Mouse (Mus musculus) adrenal gland, adult 2 months (tissue): Measurements from ENCODE around the gene Gars. TPM values are rescaled to one million over a fixed set of nuclear protein-coding genes. Genes with fewer than 3 reads are reported as not detected.

ENCODE experiments used
- DNase-seq: peaks from one replicate; pipeline ENCODE4 v3.0.0; 2021
- long read RNA-seq: library from polyadenylated mRNA; stranded (forward); transcript quantifications from one replicate; pipeline ENCODE4 v2.0.0, GENCODE M21; 2021
- polyA plus RNA-seq: library from polyadenylated mRNA; depleted of rRNA; stranded (reverse); fragments of >200 nt; gene quantifications from 2 replicates; pipeline ENCODE4 v1.2.3, GENCODE M21; 2012; rRNA removed
- total RNA-seq, 2 experiments: library from RNA; stranded (reverse); gene quantifications; 2 replicates each; pipeline ENCODE4 v1.2.3; 2021

Gene Gars
- total RNA-seq (10 to 100 TPM; 78.6 to 92.2 TPM), polyA plus RNA-seq (32.1 and 48.1 TPM in 2 replicates)
- long read RNA-seq, transcript Gars-201 (17 exons, 2,380 nt), result major isoform, 88 of 96 reads
- long read RNA-seq, partial matches to known transcripts, result 4 of 96 reads
- long read RNA-seq, other reads (novel, unspliced or antisense), result 4 of 96 reads

GRCm38 (mm10) chr6:55037799-55038670, at the start of gene Gars:
Gene Gars, plus strand, starts transcription at chr6:55038007.
- DNase-seq, result peak; percentile 92

GRCm38 (mm10) chr6:54988141-54988540, 49.7 kb upstream of the Gars start:
- no peak for DNase-seq

DNA sequence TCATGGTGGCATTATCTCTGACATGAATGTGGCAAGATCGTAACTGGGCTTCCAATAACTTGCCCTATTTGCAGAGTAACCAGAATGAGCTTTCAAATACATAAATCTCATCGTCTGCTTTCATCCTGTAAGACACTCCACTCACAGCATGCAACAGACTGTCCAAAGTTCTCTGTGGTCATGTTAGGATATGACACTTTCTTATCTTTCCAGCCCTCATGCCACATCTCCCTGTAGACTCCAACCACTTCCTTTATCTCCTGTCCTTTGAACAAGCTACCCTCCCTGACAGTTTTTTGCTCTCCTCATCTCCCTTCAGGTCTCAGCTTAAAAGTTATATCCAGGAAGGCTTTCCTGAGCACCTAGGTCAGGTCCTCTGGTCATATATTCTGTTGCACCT, 46.6 kb upstream of the Gars start:
- no peak for DNase-seq

DNA sequence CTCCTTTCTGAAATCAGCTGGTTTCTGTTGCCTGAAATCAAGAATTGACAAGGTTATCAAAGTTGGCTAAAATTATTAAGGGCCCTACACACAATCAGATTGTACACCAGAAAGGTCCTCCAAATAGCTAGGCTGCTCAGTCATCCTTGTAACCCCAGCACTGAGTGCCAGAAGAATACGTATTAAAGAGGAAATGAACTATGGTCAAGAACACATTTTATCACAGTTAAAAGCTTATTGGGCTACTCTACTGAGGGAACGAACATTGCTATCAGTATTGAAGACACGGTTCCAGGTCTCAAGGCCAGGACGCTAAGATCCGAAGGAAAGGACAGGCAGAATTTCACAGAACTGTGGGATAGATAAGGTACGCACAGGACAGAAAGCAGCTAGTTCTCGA, 45.7 kb upstream of the Gars start:
- DNase-seq, result no peak

DNA sequence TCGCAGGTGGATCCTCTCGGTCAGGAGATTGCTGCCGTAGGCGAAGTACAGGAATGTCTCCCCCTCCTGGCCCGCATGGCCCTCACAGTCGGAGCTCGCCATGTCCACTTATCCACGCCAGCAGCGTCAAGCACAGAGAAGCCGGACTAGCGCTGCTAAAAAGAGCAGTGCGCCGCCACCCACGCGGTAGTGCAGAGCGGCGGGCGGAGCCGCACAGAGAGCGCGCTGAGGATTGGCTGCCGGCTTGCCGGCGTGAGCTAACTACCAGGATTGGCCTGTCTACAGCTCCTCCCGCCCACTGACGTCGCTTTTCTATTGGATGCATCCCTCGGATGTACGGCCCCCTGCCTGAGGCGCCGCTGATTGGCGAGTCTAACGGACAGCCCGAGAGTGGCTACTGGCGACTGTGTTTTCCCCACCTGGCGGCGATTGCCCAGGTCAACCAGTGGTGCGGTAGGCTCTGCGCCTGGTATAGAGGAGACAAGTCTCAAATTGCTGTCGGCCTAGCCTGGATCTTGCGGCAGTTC, 45.0 kb upstream of the Gars start, which contains the start of gene Ggct:
Gene Ggct (minus strand): TSS at position 217 of the 527 bp plus-strand sequence.
- peak; percentile 98 for DNase-seq

GRCm38 (mm10) chr6:54996361-54996760, 41.4 kb upstream of the Gars start:
- peak; percentile 24 for DNase-seq

DNA sequence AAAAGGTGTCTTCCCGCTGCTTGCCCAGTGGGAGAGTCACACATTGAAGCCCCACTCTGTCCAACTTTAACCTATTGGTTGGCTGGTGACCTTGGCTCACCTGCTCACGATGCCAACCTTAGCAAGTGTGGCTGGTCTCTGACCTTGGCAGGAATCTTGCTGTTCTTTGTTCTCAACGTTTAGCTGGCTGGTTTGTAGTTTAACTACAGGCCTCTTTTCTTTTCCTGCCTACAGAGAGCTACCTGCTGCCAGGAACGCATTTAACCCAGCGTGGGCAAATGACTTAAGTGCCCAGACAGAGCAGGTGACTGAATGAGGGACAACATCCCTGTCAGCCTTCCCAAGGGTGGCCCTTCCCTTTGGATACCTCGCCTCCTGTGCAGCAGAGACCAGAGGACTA, 40.1 kb upstream of the Gars start:
- DNase-seq, result no peak

DNA sequence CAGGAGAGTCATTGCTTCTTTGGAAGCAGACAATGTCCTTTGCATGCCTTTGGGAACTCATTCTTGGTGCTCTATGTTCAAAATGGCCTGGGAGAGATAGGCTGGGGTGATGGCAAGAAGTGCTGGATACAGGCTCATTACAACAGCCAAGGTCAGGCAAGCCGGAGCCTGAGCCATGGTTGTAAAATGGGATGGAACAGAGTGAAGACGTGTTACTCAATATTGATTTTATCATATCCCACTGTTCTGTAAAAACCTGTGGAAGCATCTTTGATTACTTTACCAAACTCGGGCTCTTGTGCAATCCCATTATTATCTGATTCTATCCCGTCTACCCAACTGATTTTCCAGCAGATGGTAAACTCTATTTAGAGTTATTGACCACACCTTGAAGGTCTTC, 36.5 kb upstream of the Gars start:
- DNase-seq, result no peak

- DNase-seq, result no peak
These were observed 35.4 kb upstream of the Gars start for GRCm38 (mm10) chr6:55002438-55002837.

GRCm38 (mm10) chr6:55003559-55003958, 34.2 kb upstream of the Gars start:
- DNase-seq, result no peak

GRCm38 (mm10) chr6:55008401-55008800, 29.4 kb upstream of the Gars start:
- peak; percentile 49 for DNase-seq

- no peak for DNase-seq
These were observed 28.2 kb upstream of the Gars start for GRCm38 (mm10) chr6:55009391-55010230.

DNA sequence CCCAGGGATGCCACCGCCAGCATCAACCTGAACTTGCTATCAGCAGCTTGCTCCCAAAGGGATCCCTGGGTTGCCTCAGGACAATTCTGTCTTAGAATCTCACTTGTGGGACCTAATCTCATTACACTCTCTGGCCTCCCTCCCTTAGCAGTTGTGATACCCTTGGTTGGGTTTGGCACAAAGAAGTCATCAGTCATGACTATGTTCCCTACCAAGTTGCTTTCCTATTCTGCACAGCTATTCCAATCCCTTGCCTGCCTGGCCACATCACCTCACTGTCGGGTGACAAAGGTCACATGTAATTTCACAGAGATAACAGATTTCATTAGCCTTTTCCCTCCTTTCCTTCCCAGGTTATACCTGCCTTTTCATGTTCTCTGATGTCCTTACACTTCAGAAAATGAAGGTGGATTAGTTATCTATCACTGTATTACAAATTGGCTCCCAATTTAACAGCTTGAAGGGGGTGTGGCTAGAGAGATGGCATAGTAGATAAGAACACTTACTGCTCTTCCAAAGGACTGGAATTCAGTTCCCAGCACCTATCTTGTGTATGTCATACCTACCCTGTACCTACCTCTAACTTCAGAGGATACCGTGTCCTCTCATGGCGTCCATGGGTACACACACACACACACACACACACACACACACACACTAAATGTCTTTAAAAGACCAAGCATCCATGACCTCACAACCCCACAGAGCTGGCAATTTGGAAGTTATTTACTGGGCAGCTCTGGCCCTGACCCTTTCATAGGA, 27.3 kb upstream of the Gars start:
- no peak for DNase-seq

DNA sequence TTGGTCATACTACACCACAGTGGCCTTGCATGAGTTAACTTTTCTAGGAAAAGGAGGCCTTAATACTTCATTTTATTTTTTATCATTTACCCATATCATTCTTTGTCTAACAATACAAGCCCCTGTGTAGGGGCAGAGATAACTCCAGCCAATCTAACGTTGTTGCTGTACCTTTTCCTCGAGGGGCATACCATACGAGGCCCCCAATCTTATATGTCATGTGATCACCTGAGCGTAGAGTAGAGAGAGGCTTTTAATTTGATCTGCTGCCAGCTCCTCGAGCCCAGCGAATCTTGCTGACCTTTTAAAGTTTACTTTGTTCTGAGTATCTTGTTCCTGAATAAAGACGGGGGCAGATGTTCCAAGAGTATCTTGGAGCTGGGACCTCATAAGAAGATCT, 25.3 kb upstream of the Gars start:
- DNase-seq, result no peak

DNA sequence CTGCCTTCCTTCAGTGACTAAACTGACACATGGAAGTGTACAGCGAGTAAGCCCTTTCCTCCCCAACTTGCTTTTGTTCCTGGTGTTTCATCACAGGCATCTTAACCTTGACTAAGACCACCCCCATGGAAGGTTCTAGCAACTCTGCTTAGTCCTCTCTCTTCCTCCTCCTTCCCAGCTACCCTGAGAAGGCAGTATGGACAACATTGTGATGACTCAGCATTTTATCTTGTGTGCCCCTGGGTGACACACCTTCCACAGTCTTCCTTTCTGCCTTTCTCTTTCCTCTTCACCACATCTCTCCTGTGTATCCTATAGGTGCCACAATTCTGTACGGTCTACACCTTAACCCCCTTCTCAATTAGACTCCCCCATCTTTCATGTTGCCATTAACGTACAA, 23.6 kb upstream of the Gars start:
- no peak for DNase-seq

DNA sequence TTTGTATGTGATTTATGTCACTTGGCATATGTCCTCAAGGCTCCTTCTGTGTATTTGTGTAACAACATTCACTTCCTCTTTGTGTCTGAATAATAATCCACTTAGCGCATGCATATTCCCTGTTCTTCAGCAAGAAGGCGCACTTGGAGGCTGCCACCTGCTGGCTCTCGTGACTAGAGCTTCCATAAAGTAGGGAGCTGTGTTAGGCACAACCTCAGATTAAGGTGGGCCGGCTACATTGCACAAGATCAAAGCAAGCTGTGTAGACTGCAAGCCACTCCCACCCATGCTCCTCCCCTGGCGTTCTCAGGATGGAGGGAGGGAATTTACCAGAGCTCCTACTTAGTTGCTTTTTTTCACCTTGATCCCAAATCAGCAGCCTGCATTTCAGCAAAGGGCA, 21.6 kb upstream of the Gars start:
- peak; percentile 53 for DNase-seq

DNA sequence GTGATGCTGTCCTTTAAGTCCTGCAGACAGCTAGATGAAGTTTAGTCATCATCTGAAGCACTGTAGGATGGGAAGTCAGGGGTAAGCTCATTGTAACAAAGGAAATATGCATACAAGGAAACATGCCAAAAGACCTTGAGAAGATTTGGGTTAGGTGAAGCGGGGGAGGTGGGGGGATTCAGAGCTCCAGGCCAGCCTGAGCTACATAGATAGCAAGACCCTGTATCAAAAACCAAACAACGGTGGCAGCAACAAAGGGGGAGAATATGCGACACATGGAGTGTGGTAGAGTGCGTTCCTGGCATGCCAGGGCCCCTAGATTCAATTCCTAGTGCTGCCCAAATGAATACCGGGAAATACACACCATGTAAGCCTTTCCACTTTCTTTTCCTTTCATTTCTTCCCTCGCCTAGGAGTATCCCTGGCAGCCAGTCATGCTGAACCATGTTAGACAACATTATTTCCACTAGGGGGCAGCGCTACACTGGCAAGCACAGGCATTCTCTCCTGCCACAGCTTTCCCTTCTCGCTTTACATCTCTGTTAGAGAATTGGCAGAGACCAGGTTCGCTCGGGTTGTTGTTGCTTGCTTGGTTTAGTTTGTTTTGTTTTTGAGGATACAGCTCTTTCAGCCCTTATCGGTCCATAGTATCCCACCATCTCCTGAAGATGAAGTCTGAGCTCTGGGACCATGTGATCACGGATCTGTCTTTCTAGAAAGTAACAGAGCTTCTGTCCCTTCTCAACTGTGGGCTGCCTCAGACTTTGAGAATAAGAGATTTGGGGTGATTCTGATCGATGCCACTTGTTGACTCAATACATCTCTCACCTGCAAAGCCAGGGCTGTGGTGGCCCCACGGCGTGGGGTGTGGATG, 20.9 kb upstream of the Gars start:
- DNase-seq, result peak; percentile 61

DNA sequence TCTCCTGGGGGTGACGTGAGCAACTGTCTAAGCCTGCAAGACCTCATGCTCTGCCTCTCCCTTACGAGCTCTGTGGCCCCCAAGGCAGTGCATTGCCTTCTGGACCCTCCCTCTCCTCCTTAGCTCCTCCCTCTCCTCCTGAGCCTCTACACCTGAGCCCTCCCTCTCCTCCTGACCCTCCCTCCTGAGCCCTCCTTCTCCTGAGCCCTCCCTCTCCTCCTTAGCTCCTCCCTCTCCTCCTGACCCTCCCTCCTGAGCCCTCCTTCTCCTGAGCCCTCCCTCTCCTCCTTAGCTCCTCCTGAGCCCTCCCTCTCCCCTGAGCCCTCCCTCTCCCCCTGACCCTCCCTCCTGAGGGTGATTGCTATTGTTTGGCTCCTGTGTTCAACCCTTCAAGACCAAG, 19.4 kb upstream of the Gars start:
- DNase-seq, result no peak

- DNase-seq, result no peak
These were observed 16.0 kb upstream of the Gars start for GRCm38 (mm10) chr6:55021806-55022205.

- DNase-seq, result no peak
These were observed 10.2 kb upstream of the Gars start for GRCm38 (mm10) chr6:55027642-55028041.

- DNase-seq, result no peak
These were observed 1.1 kb upstream of the Gars start for GRCm38 (mm10) chr6:55036731-55037130.
